Mouse (Mus musculus) forelimb bud, embryonic 11.5 days (tissue): ENCODE data around the gene Cep152.

ENCODE experiments used
- DNase-seq: peaks from one replicate; pipeline ENCODE4 v3.0.0-alpha.2; 2012; ENCODE audit warnings: low read depth, low spot score

The Cep152 gene

GRCm38 (mm10) chr2:125624127-125624685, 707 bp downstream of the Cep152 start:
- no peak for DNase-seq

- DNase-seq, result no peak
Observed at GRCm38 (mm10) chr2:125623211-125623610, 1.7 kb downstream of the Cep152 start.

GRCm38 (mm10) chr2:125620213-125620907, 4.6 kb downstream of the Cep152 start:
- DNase-seq, result peak; percentile 65

GRCm38 (mm10) chr2:125615858-125616424, 9.0 kb downstream of the Cep152 start:
- no peak for DNase-seq

GRCm38 (mm10) chr2:125615440-125615839, 9.5 kb downstream of the Cep152 start:
- no peak for DNase-seq

- no peak for DNase-seq
Observed at GRCm38 (mm10) chr2:125606220-125606845, 18.6 kb downstream of the Cep152 start.

- DNase-seq, result peak; percentile 50
Observed at GRCm38 (mm10) chr2:125604646-125605045, 20.3 kb downstream of the Cep152 start.

- DNase-seq, result no peak
Observed at GRCm38 (mm10) chr2:125602970-125603369, 21.9 kb downstream of the Cep152 start.

GRCm38 (mm10) chr2:125598958-125599357, 26.0 kb downstream of the Cep152 start:
- no peak for DNase-seq

GRCm38 (mm10) chr2:125598251-125598650, 26.7 kb downstream of the Cep152 start:
- DNase-seq, result no peak

- DNase-seq, result no peak
Observed at GRCm38 (mm10) chr2:125594786-125595185, 30.1 kb downstream of the Cep152 start.

GRCm38 (mm10) chr2:125594072-125594471, 30.8 kb downstream of the Cep152 start:
- no peak for DNase-seq

- DNase-seq, result no peak
Observed at GRCm38 (mm10) chr2:125591895-125592294, 33.0 kb downstream of the Cep152 start.

GRCm38 (mm10) chr2:125589287-125589686, 35.6 kb downstream of the Cep152 start:
- DNase-seq, result no peak

GRCm38 (mm10) chr2:125581081-125581480, 43.8 kb downstream of the Cep152 start:
- DNase-seq, result no peak

GRCm38 (mm10) chr2:125577670-125578069, 47.2 kb downstream of the Cep152 start:
- DNase-seq, result no peak

GRCm38 (mm10) chr2:125576498-125576897, 48.4 kb downstream of the Cep152 start:
- no peak for DNase-seq

- no peak for DNase-seq
Observed at GRCm38 (mm10) chr2:125575766-125576165, 49.1 kb downstream of the Cep152 start.

- no peak for DNase-seq
Observed at GRCm38 (mm10) chr2:125563884-125564283, 61.0 kb downstream of the Cep152 start.

GRCm38 (mm10) chr2:125562407-125562806, 62.5 kb downstream of the Cep152 start:
- no peak for DNase-seq

GRCm38 (mm10) chr2:125560037-125560436, 64.9 kb downstream of the Cep152 start:
- DNase-seq, result no peak
